Mouse (Mus musculus) layer of hippocampus, postnatal 36 days (tissue): ENCODE measurements around the gene Tbc1d19. TPM values are rescaled to one million over a fixed set of nuclear protein-coding genes. Genes with fewer than 3 reads are reported as not detected.

Source experiments
- DNase-seq, 2 experiments: peaks; one replicate each; pipeline ENCODE4 v3.0.0; 2022
- total RNA-seq, 2 experiments: library from RNA; stranded (reverse); gene quantifications; 2 replicates each; pipeline ENCODE4 v1.2.3; 2021

The Tbc1d19 gene
- total RNA-seq, 2 experiments from 2014 or later: 54.2 to 68.1 TPM

DNA sequence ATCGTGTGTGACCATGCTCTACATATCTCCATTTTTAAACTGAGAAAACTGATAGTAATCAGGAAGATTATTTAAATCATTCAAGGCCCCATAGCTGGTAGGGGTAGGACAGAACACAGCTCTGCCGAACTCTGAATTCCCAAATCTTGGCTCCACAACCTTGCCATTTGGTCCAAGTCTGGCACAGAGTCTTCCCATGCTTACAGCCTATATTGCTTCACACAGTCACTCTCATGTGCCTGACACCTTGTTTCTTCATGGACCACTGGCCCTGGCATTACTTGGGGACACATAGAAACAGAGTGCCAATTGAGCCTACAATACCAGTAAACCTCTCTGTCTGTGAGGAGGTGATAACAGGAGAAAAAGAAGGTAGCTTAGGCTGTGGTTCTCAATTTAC is 111.0 kb downstream of the Tbc1d19 start:
- DNase-seq: no peak

DNA sequence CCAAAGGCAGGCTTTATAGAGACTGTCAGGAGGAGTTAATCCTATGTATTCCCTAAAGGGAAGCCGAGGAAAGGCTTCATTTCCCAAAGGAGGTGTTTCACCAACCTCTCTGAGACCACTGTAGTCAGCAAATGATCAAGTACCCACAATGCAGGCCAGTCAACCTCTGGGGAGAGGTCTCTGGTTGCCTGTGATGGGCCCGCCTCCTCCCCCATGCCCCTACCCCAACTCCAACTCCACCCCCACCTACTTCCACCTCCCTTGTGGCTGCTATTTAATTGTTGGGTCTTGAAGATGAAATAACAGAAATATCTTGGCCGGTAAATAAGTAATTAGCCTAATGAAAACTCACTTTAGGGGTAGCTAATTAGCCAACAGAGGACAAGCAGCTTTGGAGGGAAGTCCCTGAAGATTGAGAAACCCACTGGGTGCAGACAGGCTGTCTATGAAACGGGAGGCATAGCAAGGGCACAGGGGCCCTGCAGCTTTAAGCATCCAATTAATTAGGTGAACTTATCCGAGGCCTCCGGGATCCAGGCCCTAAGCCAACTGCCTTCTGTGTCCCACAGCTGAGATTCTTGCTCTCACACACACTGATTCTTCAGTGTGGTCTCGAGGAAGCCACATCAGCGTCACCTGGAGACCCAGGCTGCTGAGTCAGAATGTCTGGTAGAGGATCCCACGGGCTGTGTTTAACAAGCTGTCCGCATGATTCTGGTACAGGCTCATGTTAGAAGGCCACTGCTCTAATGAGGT is 112.9 kb downstream of the Tbc1d19 start:
- no peak for DNase-seq

GRCm38 (mm10) chr5:53924005-53924404 is 114.6 kb downstream of the Tbc1d19 start:
- no peak for DNase-seq

GRCm38 (mm10) chr5:53926301-53926855 is 117.0 kb downstream of the Tbc1d19 start:
- no peak for DNase-seq

DNA sequence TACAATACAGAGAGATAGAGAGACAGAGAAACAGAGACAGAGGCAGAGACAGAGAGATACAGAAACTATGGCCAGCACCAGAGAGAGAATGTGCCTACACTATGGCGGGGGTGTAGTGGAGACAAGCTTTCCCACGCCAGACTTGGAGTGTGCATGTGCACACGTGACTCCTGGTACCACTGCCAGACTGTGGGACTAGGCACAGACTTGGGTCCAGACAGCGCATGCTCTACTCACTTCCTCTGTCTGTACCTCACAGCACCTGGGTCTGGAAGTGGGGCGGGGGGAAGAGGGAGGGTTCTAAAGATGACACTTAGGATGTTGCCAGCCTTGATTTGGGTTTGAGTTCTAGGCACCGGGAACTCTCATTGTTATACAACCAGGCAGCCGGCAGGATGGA is 118.5 kb downstream of the Tbc1d19 start:
- DNase-seq: no peak

- no peak for DNase-seq
Observed at GRCm38 (mm10) chr5:53928537-53928936, 119.1 kb downstream of the Tbc1d19 start.

- no peak for DNase-seq
Observed at GRCm38 (mm10) chr5:53929205-53929614, 119.8 kb downstream of the Tbc1d19 start.

DNA sequence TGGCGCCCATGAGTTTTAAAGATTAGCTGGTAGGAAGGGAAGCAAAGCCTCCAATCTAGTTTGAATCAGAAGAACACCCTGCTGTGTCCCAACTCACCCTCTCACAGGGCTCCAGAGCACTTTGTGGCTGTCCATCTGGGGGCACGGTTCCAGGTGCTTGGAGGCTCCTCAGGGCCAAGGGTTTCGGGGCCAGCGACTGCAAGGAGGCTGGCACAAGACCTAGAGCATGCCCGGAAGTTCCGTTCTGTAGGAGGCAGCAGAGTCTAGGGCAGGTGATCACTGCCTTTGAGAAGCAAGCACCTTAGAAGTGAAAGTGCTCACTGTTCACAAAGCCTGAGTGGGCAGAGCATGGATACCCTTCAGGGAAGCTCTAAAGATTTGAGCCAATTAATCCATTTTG is 120.4 kb downstream of the Tbc1d19 start:
- DNase-seq: no peak

DNA sequence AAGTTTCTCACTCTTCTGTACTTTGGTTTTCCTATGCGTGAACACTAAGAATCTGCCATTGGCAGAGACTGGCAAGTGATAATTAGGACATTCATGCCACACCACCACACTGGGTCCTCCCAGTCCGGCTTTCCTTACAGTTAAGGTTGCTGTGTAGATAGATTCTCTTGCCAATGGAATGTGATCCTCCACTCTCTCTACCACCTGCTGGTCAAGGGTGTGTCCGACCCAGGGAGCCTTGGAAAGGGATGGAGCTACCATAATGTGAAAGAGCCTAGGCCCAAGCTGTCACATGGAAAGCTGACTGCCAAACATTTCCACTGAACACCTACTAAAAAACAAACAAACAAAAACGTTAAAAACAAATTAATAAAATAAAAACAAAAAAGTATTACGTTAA is 121.6 kb downstream of the Tbc1d19 start:
- DNase-seq: no peak

DNA sequence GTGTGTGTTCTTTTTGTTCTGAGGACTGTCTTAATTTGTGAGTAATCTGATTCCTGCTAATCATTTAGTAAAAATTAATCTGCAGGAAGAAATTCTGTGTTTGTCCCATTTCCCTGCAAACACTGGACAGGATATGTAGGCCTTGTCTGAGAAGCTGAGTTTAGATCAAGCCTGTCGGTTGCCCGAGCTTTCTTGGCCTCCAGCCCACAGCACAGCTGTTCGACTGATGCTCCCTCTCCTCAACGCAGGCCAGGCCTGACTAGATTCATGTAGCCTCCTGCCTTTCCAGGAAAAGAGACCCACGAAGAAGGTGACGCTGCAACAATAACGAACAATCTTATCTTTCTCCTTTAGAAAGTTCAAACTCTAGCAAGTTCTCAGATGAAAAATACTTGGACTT is 124.2 kb downstream of the Tbc1d19 start:
- no peak for DNase-seq

GRCm38 (mm10) chr5:53934040-53934439 is 124.6 kb downstream of the Tbc1d19 start:
- DNase-seq: no peak

- no peak for DNase-seq
Observed at GRCm38 (mm10) chr5:53934826-53935225, 125.4 kb downstream of the Tbc1d19 start.

GRCm38 (mm10) chr5:53937187-53937586 is 127.8 kb downstream of the Tbc1d19 start:
- DNase-seq: no peak

DNA sequence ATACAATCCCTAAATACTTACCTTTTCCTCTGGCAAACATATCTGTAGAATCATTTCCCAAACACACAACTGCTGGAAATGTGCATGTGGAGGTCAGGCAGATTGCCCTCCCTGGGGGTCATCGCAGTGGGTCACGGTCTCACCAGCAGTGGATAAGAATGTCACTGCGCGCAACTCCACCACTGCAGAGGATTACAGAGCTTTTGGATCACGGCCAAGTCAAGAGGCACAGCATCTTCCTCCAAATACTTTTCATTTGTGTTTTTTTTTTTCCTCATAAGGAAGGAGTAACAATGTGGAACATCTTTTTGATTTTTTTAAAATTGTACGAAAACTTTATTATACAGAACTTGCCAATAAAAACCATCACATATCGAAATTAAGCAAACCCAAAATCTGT is 129.6 kb downstream of the Tbc1d19 start:
- no peak for DNase-seq

- peak; percentile 41 to 49 for DNase-seq
Observed at GRCm38 (mm10) chr5:53941322-53942024, 132.1 kb downstream of the Tbc1d19 start.

DNA sequence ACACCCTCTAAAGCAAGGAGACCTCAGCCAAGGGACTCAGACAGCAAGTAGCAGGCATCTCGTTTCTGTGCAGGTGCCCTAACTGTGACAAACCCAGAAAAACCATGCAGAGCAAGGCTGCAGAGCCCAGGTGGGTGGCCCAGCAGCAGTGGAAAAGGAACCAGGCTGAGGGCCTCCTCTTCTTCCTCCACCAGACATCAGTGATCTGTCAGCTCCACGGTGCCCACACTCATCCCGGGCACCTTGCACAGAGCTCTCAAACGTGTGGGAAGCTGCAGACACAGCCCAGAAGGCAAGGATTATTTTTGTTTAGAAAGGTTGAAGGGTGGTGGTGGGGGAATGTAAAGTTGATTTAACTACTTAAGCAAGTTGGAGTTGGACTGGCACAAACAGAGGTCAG is 132.9 kb downstream of the Tbc1d19 start:
- no peak for DNase-seq

DNA sequence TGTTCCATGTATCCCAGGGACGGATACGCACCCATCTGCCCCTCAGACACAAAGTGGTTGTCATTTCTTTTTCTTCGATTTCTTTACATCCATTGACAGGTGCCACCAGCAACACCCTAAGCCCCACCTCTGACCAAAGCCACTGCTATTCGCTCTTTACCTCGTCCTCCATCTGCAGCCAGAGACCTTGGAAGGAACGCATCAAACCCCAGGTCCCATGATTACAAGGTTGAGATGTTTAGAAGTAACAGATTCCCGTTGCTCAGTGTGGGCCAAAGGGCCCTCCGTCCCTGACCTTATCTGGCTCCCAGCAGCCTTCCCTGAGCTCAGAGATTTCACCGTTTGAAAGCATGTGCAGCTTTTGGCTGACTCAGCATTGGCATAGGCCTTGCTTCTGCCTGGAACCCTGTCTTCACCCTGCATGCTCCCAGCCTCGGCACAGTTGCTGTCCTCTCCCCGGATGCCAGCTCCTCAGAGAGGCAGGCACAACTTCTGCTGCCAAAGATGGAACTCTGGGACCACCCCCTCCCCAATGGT is 134.0 kb downstream of the Tbc1d19 start:
- DNase-seq: no peak

- no peak for DNase-seq
Observed at GRCm38 (mm10) chr5:53946747-53947146, 137.3 kb downstream of the Tbc1d19 start.

GRCm38 (mm10) chr5:53947549-53948183 is 138.3 kb downstream of the Tbc1d19 start:
- DNase-seq: no peak

- DNase-seq: no peak
Observed at GRCm38 (mm10) chr5:53948606-53949266, 139.3 kb downstream of the Tbc1d19 start.

- DNase-seq: no peak
Observed at GRCm38 (mm10) chr5:53950189-53950588, 140.8 kb downstream of the Tbc1d19 start.

- DNase-seq: no peak
Observed at GRCm38 (mm10) chr5:53953216-53953615, 143.8 kb downstream of the Tbc1d19 start.
